Mouse (Mus musculus) cerebellum, adult 2 months (tissue): ENCODE measurements at regions not wholly inside any gene's neighbourhood (a gene's known extent, or its start where the extent isn't known, plus 50 kb on each side); places are given as distances from the start of the nearest gene placed in this dataset.
A peak's percentile ranks its signal among the peaks of the same experiment; 100 is the strongest.

ENCODE experiments used
- DNase-seq, 2 experiments: peaks; one replicate each; pipeline ENCODE4 v3.0.0; 2021
- H3K27ac ChIP-seq: fragments of 200-500 bp; 2 replicates; pipeline ENCODE4 v1.5.1; 2012; ENCODE audit warnings: low read length, control low read depth, inconsistent platforms; ENCODE audit not compliant: insufficient read depth
- H3K27me3 ChIP-seq: fragments of 200-500 bp; 2 replicates; pipeline ENCODE4 v1.6.1; 2012; ENCODE audit warnings: inconsistent platforms, mild to moderate bottlenecking, low read length, moderate library complexity; ENCODE audit not compliant: control insufficient read depth, insufficient read depth
- H3K4me1 ChIP-seq: fragments of 200-500 bp; 2 replicates; pipeline ENCODE4 v1.6.1; 2011; ENCODE audit warnings: low read length; ENCODE audit not compliant: control insufficient read depth, insufficient read depth
- H3K4me3 ChIP-seq: fragments of 200-500 bp; replicated peaks from 2 replicates; pipeline ENCODE3; 2011; ENCODE audit warnings: mild to moderate bottlenecking, low read depth, low read length, control low read depth; ENCODE audit not compliant: insufficient read depth
- CTCF ChIP-seq: fragments of 200-500 bp; IDR thresholded peaks from 2 replicates; pipeline ENCODE4 v1.5.1; 2011; ENCODE audit warnings: low read depth, mild to moderate bottlenecking, control low read depth, low read length, moderate library complexity, borderline replicate concordance; ENCODE audit not compliant: insufficient read depth
- POLR2A ChIP-seq: fragments of 200-500 bp; IDR thresholded peaks from 2 replicates; pipeline ENCODE4 v1.6.1; 2011; ENCODE audit warnings: low read length, control low read depth, borderline replicate concordance; ENCODE audit not compliant: insufficient read depth
- WGBS: fragments of 180-500 bp; shearing (Covaris S2); methylation state at CpG from one replicate; pipeline ENCODE4 v1.1.7; 2018; 5-methylcytosine and 5-hydroxymethylcytosine counted together

GRCm38 (mm10) chrX:167152611-167153010, 56.5 kb downstream of the Tmsb4x start:
- Histone ChIP-seq H3K27me3 (no peaks in the 10 kb centered on the region), H3K27ac (no peak overlapping the region), H3K4me1 (no peaks in the 10 kb centered on the region; the same call in 1 of the 2 replicates), H3K4me3 (no peak overlapping the region)
- peak; percentile 37 to 73 for DNase-seq
- no peak for TF ChIP-seq POLR2A
- no peak for TF ChIP-seq CTCF
- 23% methylated on average over 4 of the region's 4 CpGs for WGBS

GRCm38 (mm10) chrX:167151341-167151740, 57.8 kb downstream of the Tmsb4x start:
- no peak for DNase-seq
- Histone ChIP-seq H3K27ac (no peak overlapping the region), H3K4me1 (no peaks in the 10 kb centered on the region; the same call in 1 of the 2 replicates), H3K4me3 (no peak overlapping the region), H3K27me3 (no peaks in the 10 kb centered on the region)
- 94% methylated on average over 3 of the region's 3 CpGs for WGBS
- TF ChIP-seq CTCF (no peak), POLR2A (no peak)

- TF ChIP-seq POLR2A (no peak), CTCF (no peak)
- Histone ChIP-seq H3K4me3 (no peak overlapping the region), H3K27ac (no peak overlapping the region), H3K4me1 (no peaks in the 10 kb centered on the region; the same call in 1 of the 2 replicates), H3K27me3 (no peaks in the 10 kb centered on the region)
- WGBS, result 84% methylated on average over 4 of the region's 4 CpGs
- DNase-seq, result no peak
Observed at GRCm38 (mm10) chrX:167149400-167149799, 59.7 kb downstream of the Tmsb4x start.

- TF ChIP-seq CTCF (no peak), POLR2A (no peak)
- no peak overlapping the region for H3K4me3 ChIP-seq
- no peak overlapping the region for H3K27ac ChIP-seq
- H3K4me1 ChIP-seq, result no peaks in the 10 kb centered on the region
- no peaks in the 10 kb centered on the region for H3K27me3 ChIP-seq
- DNase-seq, result no peak
- WGBS, result 80% methylated on average over 8 of the region's 8 CpGs
Observed at GRCm38 (mm10) chrX:167146513-167147360, 62.4 kb downstream of the Tmsb4x start.

- H3K4me3 ChIP-seq, result no peak overlapping the region
- H3K27me3 ChIP-seq, result no peaks in the 10 kb centered on the region
- TF ChIP-seq POLR2A (no peak), CTCF (no peak)
- H3K4me1 ChIP-seq, result no peaks in the 10 kb centered on the region
- DNase-seq, result no peak
- H3K27ac ChIP-seq, result no peak overlapping the region
- WGBS, result 82% methylated on average over 11 of the region's 11 CpGs
Observed at GRCm38 (mm10) chrX:167145508-167146182, 63.5 kb downstream of the Tmsb4x start.

GRCm38 (mm10) chrX:167139110-167139509, 70.0 kb downstream of the Tmsb4x start:
- Histone ChIP-seq H3K27me3 (no peaks in the 10 kb centered on the region), H3K27ac (no peak overlapping the region), H3K4me3 (no peak overlapping the region), H3K4me1 (no peaks in the 10 kb centered on the region)
- DNase-seq, result no peak
- TF ChIP-seq CTCF (no peak), POLR2A (no peak)
- whole genome bisulfite sequencing, result 73% methylated on average over 2 of the region's 2 CpGs

GRCm38 (mm10) chrX:167134250-167134649, 74.9 kb downstream of the Tmsb4x start:
- 95% methylated on average over 3 of the region's 3 CpGs for WGBS
- Histone ChIP-seq H3K27ac (no peak overlapping the region), H3K27me3 (no peaks in the 10 kb centered on the region), H3K4me1 (no peaks in the 10 kb centered on the region), H3K4me3 (no peak overlapping the region)
- DNase-seq, result no peak
- TF ChIP-seq POLR2A (no peak), CTCF (no peak)

- Histone ChIP-seq H3K4me1 (no peaks in the 10 kb centered on the region), H3K27me3 (no peaks in the 10 kb centered on the region), H3K4me3 (no peak overlapping the region), H3K27ac (no peak overlapping the region)
- WGBS, result 88% methylated on average over 4 of the region's 4 CpGs
- DNase-seq, result no peak
- no peak for TF ChIP-seq POLR2A
- no peak for TF ChIP-seq CTCF
Observed at GRCm38 (mm10) chrX:167132989-167133395, 76.1 kb downstream of the Tmsb4x start.

GRCm38 (mm10) chrX:167131317-167131716, 77.8 kb downstream of the Tmsb4x start:
- 88% methylated on average over 3 of the region's 3 CpGs for WGBS

More at GRCm38 (mm10) chrX:167131317-167131716, 77.8 kb downstream of the Tmsb4x start:
- Histone ChIP-seq H3K27ac (no peak overlapping the region), H3K4me1 (no peaks in the 10 kb centered on the region), H3K4me3 (no peak overlapping the region), H3K27me3 (no peaks in the 10 kb centered on the region)
- no peak for DNase-seq
- TF ChIP-seq CTCF, result no peak
- TF ChIP-seq POLR2A, result no peak
